Mouse (Mus musculus) forebrain, embryonic 14.5 days (tissue): ENCODE data around the gene Adipor2. TPM values are rescaled to one million over a fixed set of nuclear protein-coding genes. Genes with fewer than 3 reads are reported as not detected.
A peak's percentile ranks its signal among the peaks of the same experiment; 100 is the strongest.
"Not testable (repeated sequence)": the region's sequence is repeated elsewhere in the genome, so short reads cannot be mapped to it uniquely, and the experiment has no call there.

ENCODE experiments used
- ATAC-seq: fragments of 200-750 bp; cut with Nextera tagmentation; 2 replicates; pipeline ENCODE4 v1.8.0; 2017; ENCODE audit warnings: mild to moderate bottlenecking, moderate library complexity
- DNase-seq: peaks from one replicate; pipeline ENCODE4 v3.0.0-alpha.2; 2015; ENCODE audit warnings: low spot score
- H3K27ac ChIP-seq: fragments of 300-500 bp; sonication (generic); 2 replicates; pipeline ENCODE4 v1.5.1; 2014; ENCODE audit warnings: low read depth, mild to moderate bottlenecking, control low read depth, low read length, moderate library complexity
- H3K27me3 ChIP-seq: fragments of 300-500 bp; sonication (generic); replicated peaks from 2 replicates; pipeline ENCODE4 v1.6.1; 2014; ENCODE audit warnings: low read length, control low read depth, mixed read lengths; ENCODE audit not compliant: control insufficient read depth, insufficient read depth
- H3K36me3 ChIP-seq: fragments of 300-500 bp; sonication (generic); 2 replicates; pipeline ENCODE4 v1.6.1; 2014; ENCODE audit warnings: low read length, control low read depth; ENCODE audit not compliant: control insufficient read depth, insufficient read depth
- H3K4me1 ChIP-seq: fragments of 300-500 bp; sonication (generic); 2 replicates; pipeline ENCODE4 v1.6.1; 2014; ENCODE audit warnings: antibody characterized with exemption, low read length, control low read depth; ENCODE audit not compliant: control insufficient read depth, insufficient read depth
- H3K4me2 ChIP-seq: fragments of 300-500 bp; sonication (generic); 2 replicates; pipeline ENCODE4 v1.6.1; 2014; ENCODE audit warnings: mild to moderate bottlenecking, control low read depth, low read length
- H3K4me3 ChIP-seq: fragments of 300-500 bp; sonication (generic); 2 replicates; pipeline ENCODE4 v1.5.1; 2014; ENCODE audit warnings: low read depth, low read length, control low read depth
- H3K9ac ChIP-seq: fragments of 300-500 bp; sonication (generic); 2 replicates; pipeline ENCODE4 v1.6.1; 2014; ENCODE audit warnings: mild to moderate bottlenecking, low read length, control low read depth, moderate library complexity
- H3K9me3 ChIP-seq: fragments of 300-500 bp; sonication (generic); replicated peaks from 2 replicates; pipeline ENCODE4 v1.6.1; 2016; ENCODE audit warnings: low read length, control low read depth, mixed read lengths; ENCODE audit not compliant: control insufficient read depth
- WGBS: fragments of 180-500 bp; shearing (Covaris S2); extraction: QIAGEN DNeasy Blood & Tissue Kit; methylation state at CpG from one replicate; pipeline ENCODE4 v1.1.7; 2014; 5-methylcytosine and 5-hydroxymethylcytosine counted together
- polyA plus RNA-seq: library from polyadenylated mRNA; unstranded; fragments of >200 nt; fragmentation: Nextera tagmentation; extraction: Ambion mirVana; gene quantifications from 2 replicates; pipeline ENCODE4 v1.2.1, GENCODE M21; 2014

Gene Adipor2
- polyA plus RNA-seq, 1 experiment from 2014 or later = 33.3 TPM

- no peaks in the 10 kb centered on the region for H3K36me3 ChIP-seq
- WGBS = 12% methylated on average over 18 of the region's 18 CpGs
- H3K4me3 ChIP-seq = peak overlapping the region; percentile 14
- ATAC-seq = no peak
- peaks cover 27% of the 10 kb centered on the region for H3K4me1 ChIP-seq
- H3K4me2 ChIP-seq = peak overlapping the region; percentile 46
- no peaks in the 10 kb centered on the region for H3K27me3 ChIP-seq
- H3K9me3 ChIP-seq = no peaks in the 10 kb centered on the region
- no peak overlapping the region for H3K27ac ChIP-seq
- DNase-seq = peak; percentile 48
- H3K9ac ChIP-seq = peak overlapping the region; percentile 37
Measured at GRCm38 (mm10) chr6:119448321-119449059, 31.0 kb upstream of the Adipor2 start.

DNA sequence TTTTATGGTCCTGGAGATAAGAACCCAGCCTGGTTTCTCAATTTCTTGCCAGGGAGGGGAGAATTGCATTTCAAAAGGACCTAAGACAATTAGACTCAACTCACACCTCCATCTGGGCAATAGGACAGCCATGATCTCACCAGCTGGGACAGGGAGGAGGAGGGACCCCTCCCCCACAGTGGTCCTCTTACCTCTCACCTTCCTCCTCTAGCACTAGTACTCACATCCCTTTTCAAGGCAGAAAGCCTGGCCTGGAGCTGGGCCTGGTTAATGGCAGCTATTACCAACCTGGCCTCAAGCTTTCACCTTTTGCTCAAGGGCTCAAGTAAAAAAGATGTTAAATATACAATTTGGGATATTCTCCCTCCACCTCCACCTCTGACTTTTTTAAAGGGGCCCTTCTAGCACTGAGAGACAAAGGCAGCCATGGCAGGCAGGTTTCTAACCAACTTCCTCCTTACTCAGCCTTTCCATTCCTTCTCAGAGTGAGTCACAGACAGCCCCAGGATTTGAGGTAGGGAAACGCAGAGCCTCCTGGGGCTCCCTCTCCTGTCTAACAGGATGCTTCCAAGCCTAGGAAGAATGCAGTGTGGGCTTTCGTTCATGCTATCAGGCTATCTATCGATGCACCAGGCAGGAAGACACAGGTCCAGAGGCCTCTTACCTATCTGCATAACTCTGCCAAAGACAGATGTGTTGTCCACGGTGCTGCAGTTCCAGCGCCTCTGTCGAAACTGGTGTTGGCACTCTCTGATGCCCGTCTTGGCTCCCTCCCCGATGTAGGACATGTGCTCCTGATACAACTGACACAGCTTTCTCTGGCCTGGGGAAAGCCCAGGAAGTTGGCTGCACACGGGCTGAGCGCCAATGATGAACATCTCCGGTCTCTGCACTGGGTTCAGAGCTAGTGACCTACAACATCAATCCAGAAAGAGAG, 28.4 kb upstream of the Adipor2 start:
- H3K27ac ChIP-seq = no peak overlapping the region
- no peak for ATAC-seq
- 78% methylated on average over 11 of the region's 11 CpGs for WGBS
- H3K36me3 ChIP-seq = no peaks in the 10 kb centered on the region
- no peak overlapping the region for H3K4me3 ChIP-seq
- peaks cover 13% of the 10 kb centered on the region; the same call in 1 of the 2 replicates for H3K4me1 ChIP-seq
- H3K27me3 ChIP-seq = no peaks in the 10 kb centered on the region
- no peak for DNase-seq
- no peak overlapping the region for H3K4me2 ChIP-seq
- H3K9ac ChIP-seq = no peak overlapping the region
- no peaks in the 10 kb centered on the region for H3K9me3 ChIP-seq

DNA sequence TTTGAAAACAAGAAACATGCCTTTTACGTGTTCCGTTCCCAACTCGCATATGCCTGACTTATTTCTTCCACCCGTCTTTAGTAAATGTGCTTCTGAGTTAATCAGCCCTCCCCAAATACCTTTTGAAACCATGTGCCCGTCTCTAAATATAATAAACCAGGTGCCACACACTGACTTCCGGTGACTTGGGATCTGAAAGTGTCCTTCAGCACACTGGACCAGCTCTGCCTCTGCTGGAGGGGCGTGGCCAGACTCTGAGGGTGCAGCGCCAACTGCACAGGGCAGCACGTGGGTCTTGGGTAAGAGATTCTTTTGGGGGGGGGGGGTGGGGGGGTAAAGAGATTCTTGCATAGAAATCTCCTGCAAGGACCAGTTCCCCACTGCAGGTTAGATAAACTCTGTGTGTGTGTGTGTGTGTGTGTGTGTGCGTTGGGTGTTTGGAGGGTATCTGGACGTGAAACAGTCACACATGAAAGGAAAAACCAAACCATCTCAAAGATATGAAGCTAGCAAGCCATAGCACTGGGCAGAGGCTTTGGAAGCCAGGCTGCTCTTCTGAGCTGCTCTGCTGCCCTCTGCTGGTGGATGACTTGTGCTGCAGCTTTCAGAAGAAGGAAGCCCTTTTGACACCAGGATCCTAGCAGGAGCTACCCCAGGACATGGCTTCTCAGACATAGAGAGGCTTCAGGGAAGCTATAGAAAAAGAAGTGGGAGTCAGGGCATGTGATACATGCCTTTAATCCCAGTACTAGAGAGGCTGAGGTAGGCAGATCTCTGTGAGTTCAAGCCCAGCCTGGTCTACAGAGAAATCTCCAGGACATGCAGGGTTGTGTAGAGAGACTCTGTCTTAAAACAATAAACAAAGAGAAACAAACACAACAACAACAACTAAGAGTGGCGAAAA, 26.5 kb upstream of the Adipor2 start:
- DNase-seq (peak; percentile 94), ATAC-seq (peak; percentile 77)
- 54% methylated on average over 12 of the region's 12 CpGs for WGBS
- Histone ChIP-seq H3K4me1 (0 out of 2 replicates have a peak, but pooled peaks cover 5% of the 10 kb centered on the region), H3K36me3 (no peaks in the 10 kb centered on the region), H3K27me3 (no peaks in the 10 kb centered on the region), H3K9ac (no peak overlapping the region), H3K4me3 (no peak overlapping the region), H3K9me3 (no peaks in the 10 kb centered on the region), H3K27ac (no peak overlapping the region), H3K4me2 (no peak overlapping the region)

DNA sequence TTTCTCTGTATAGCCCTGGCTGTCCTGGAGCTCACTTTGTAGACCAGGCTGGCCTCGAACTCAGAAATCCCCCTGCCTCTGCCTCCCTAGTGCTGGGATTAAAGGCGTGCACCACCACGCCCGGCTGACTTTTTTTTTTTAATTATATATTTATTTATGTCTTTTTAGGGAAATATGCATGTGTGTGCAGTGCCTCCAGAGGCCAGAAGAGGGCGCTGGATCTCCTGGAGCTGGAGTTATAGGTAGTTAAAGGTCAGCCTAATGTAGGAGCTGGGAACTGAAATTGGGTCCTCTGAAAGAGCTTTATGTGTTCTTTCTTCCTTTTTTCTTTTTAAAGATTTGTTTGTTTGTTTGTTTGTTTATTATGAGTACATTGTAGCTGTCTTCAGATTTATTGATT, 25.2 kb upstream of the Adipor2 start:
- 86% methylated on average over 5 of the region's 5 CpGs for WGBS
- not testable (repeated sequence) for H3K4me2 ChIP-seq, H3K9ac ChIP-seq, H3K4me1 ChIP-seq, H3K36me3 ChIP-seq, ATAC-seq, DNase-seq, H3K4me3 ChIP-seq, H3K27ac ChIP-seq, H3K27me3 ChIP-seq, H3K9me3 ChIP-seq

- no peak overlapping the region for H3K4me3 ChIP-seq
- whole genome bisulfite sequencing = 66% methylated on average over 8 of the region's 8 CpGs
- H3K4me2 ChIP-seq = no peak overlapping the region
- H3K36me3 ChIP-seq = no peaks in the 10 kb centered on the region
- no peak overlapping the region for H3K9ac ChIP-seq
- ATAC-seq = 0 out of 2 replicates have a peak, but pooled peaks have one; percentile 42
- DNase-seq = no peak
- H3K4me1 ChIP-seq = no peaks in the 10 kb centered on the region
- no peaks in the 10 kb centered on the region for H3K9me3 ChIP-seq
- no peak overlapping the region for H3K27ac ChIP-seq
- no peaks in the 10 kb centered on the region for H3K27me3 ChIP-seq
Measured at GRCm38 (mm10) chr6:119437894-119438761, 20.6 kb upstream of the Adipor2 start.

DNA sequence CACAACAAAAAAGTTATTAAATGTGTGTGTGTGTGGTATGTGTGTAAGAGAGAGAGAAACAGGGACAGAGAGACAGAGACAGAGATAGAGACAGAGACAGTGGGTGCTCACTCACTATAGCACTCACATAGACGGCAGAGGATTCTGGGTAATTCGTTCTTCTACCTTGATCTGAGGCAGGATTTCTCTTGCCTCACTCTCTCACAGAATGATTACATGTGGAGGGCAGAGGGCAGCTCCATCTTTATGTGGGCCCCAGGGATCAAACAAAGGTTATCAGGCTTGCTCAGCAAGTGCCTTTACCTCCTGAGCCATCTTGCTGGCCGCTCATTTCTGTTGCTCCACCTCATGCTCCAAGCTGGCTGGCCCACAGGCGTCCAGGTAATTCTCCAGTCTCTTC, 16.9 kb upstream of the Adipor2 start:
- Histone ChIP-seq H3K27ac (no peak overlapping the region), H3K4me3 (no peak overlapping the region), H3K9ac (no peak overlapping the region), H3K4me1 (no peaks in the 10 kb centered on the region), H3K4me2 (no peak overlapping the region), H3K27me3 (no peaks in the 10 kb centered on the region), H3K9me3 (no peaks in the 10 kb centered on the region), H3K36me3 (no peaks in the 10 kb centered on the region)
- WGBS = 84% methylated on average over 4 of the region's 4 CpGs
- ATAC-seq (no peak), DNase-seq (no peak)

- Histone ChIP-seq H3K27me3 (no peaks in the 10 kb centered on the region), H3K4me3 (no peak overlapping the region), H3K27ac (no peak overlapping the region), H3K9me3 (no peaks in the 10 kb centered on the region), H3K4me1 (no peaks in the 10 kb centered on the region), H3K9ac (no peak overlapping the region), H3K4me2 (no peak overlapping the region), H3K36me3 (no peaks in the 10 kb centered on the region)
- ATAC-seq (no peak), DNase-seq (no peak)
- 90% methylated on average over 6 of the region's 6 CpGs for WGBS
Measured at GRCm38 (mm10) chr6:119431751-119432324, 14.3 kb upstream of the Adipor2 start.
